In genomic region chr5:145129124-145129523, GRCm38 (mm10) we compare ENCODE assay signal across 14 mouse cellular contexts. TPM values are rescaled to one million over a fixed set of nuclear protein-coding genes. Genes with fewer than 3 reads are reported as not detected.
DNase-seq lines count a peak whose midpoint lies in the region; TF ChIP-seq lines count a peak whose summit lies in the region.
"Had no signal": no experiment of that assay in that cellular context is flagged by ENCODE, and none has a peak within 500 bp of the region (broad histone marks: within the 10 kb centered on the region; RNA-seq: fewer than 3 reads in every experiment).

No protein-coding gene starts in this region.

- 0 out of 2 replicates have a peak, but pooled peaks cover 2% of the 10 kb centered on the region for H3K4me1 ChIP-seq in bone marrow macrophage, adult 2 months (ENCODE audit: control insufficient read depth, insufficient read depth, low read length)
- H3K4me1 ChIP-seq: embryonic facial prominence, embryonic 15.5 days; hindbrain, embryonic 12.5 days; midbrain, embryonic 10.5 days had no signal

- TF ChIP-seq CTCF in bone marrow macrophage, adult 2 months (IDR thresholded peaks at IDR 0.05; ENCODE audit: low read depth, low read length) = no peak

- TF ChIP-seq POLR2A in bone marrow macrophage, adult 2 months (IDR thresholded peaks at IDR 0.05; ENCODE audit: borderline replicate concordance, low read depth, low read length) = no peak

- H3K4me3 ChIP-seq in bone marrow macrophage, adult 2 months (ENCODE audit: insufficient read depth, low read length) = no peak overlapping the region
- H3K4me3 ChIP-seq: embryonic facial prominence, embryonic 15.5 days; hindbrain, embryonic 12.5 days; midbrain, embryonic 10.5 days had no signal

- intact Hi-C loops in left cerebral cortex, postnatal 25 days (cut with DNase I) = no loop called here

- DNase-seq in adrenal gland, adult 2 months = peak; percentile 75
- no peak for DNase-seq in adrenal gland, postnatal 4 days (ENCODE audit: low spot score in 2 of 2)
- peak; percentile 54 for DNase-seq in kidney, postnatal 10 days
- no peak for DNase-seq in kidney, postnatal 14 days
- peak; percentile 70 for DNase-seq in 3T3-L1 (ENCODE audit: low read depth, low spot score)
- DNase-seq in right cerebral cortex, adult 18-20 months = no peak
- DNase-seq in left cerebral cortex, postnatal 25 days (ENCODE audit: low spot score in 2 of 2) = no peak
- DNase-seq: gastrocnemius, postnatal 25 days; kidney, adult 18-20 months; liver had no signal

- 0 out of 2 replicates have a peak overlapping the region, but pooled peaks have one; percentile 8 for H3K27ac ChIP-seq in bone marrow macrophage, adult 2 months (ENCODE audit: insufficient read depth, low read depth, low read length)
- H3K27ac ChIP-seq: embryonic facial prominence, embryonic 15.5 days; hindbrain, embryonic 12.5 days; midbrain, embryonic 10.5 days had no signal

RNA-seq across cellular contexts. Expression of gene Pdap1, which starts 10.9 kb away (rescaled TPM):
- total RNA-seq in adrenal gland, adult 2 months (2021) = 10 to 100 TPM; 86.5 to 87.6 TPM
- polyA plus RNA-seq in adrenal gland, adult 2 months (2012; rRNA removed) = 29.6 and 33.6 TPM in 2 replicates
- total RNA-seq in adrenal gland, postnatal 4 days (2021) = 100 to 1,000 TPM; 106 to 108 TPM
- polyA plus RNA-seq in bone marrow macrophage, adult 2 months (2012; ENCODE audit: insufficient read depth, insufficient read length, missing spikeins) = 72.8 and 76.5 TPM in 2 replicates
- 10 to 100 TPM; 89.7 to 91.5 TPM for total RNA-seq in left cerebral cortex, postnatal 25 days (2021)

RNA-seq across cellular contexts. Expression of gene Bud31, which starts 11.0 kb away (rescaled TPM):
- 100 to 1,000 TPM; 103 to 113 TPM for total RNA-seq in adrenal gland, adult 2 months (2021)
- 26.2 and 27.3 TPM in 2 replicates for polyA plus RNA-seq in adrenal gland, adult 2 months (2012; rRNA removed)
- 100 to 1,000 TPM; 106 to 113 TPM for total RNA-seq in adrenal gland, postnatal 4 days (2021)
- 128 and 135 TPM in 2 replicates for polyA plus RNA-seq in bone marrow macrophage, adult 2 months (2012; ENCODE audit: insufficient read depth, insufficient read length, missing spikeins)
- 10 to 100 TPM; 81.0 to 85.3 TPM for total RNA-seq in left cerebral cortex, postnatal 25 days (2021)

RNA-seq across cellular contexts. Expression of gene Arpc1b, which starts 15.1 kb away (rescaled TPM):
- 100 to 1,000 TPM; 212 to 236 TPM for total RNA-seq in adrenal gland, adult 2 months (2021)
- polyA plus RNA-seq in adrenal gland, adult 2 months (2012; rRNA removed) = 450 and 491 TPM in 2 replicates
- total RNA-seq in adrenal gland, postnatal 4 days (2021) = 100 to 1,000 TPM; 226 to 243 TPM
- polyA plus RNA-seq in bone marrow macrophage, adult 2 months (2012; ENCODE audit: insufficient read depth, insufficient read length, missing spikeins) = 829 and 891 TPM in 2 replicates
- total RNA-seq in left cerebral cortex, postnatal 25 days (2021) = 10 to 100 TPM; 23.0 to 25.1 TPM

RNA-seq across cellular contexts. Expression of gene Ptcd1, which starts 37.8 kb away (rescaled TPM):
- total RNA-seq in adrenal gland, adult 2 months (2021) = 10 to 100 TPM; 24.4 to 25.8 TPM
- polyA plus RNA-seq in adrenal gland, adult 2 months (2012; rRNA removed) = 18.9 and 23.8 TPM in 2 replicates
- 10 to 100 TPM; 29.2 to 32.0 TPM for total RNA-seq in adrenal gland, postnatal 4 days (2021)
- 10.0 and 11.4 TPM in 2 replicates for polyA plus RNA-seq in bone marrow macrophage, adult 2 months (2012; ENCODE audit: insufficient read depth, insufficient read length, missing spikeins)
- 10 to 100 TPM; 18.8 to 19.8 TPM for total RNA-seq in left cerebral cortex, postnatal 25 days (2021)

RNA-seq across cellular contexts. Expression of gene Cpsf4, which starts 37.9 kb away (rescaled TPM):
- total RNA-seq in adrenal gland, adult 2 months (2021) = 10 to 100 TPM; 19.8 to 20.1 TPM
- 15.2 and 16.8 TPM in 2 replicates for polyA plus RNA-seq in adrenal gland, adult 2 months (2012; rRNA removed)
- total RNA-seq in adrenal gland, postnatal 4 days (2021) = 10 to 100 TPM; 28.0 to 29.0 TPM
- 24.9 and 25.7 TPM in 2 replicates for polyA plus RNA-seq in bone marrow macrophage, adult 2 months (2012; ENCODE audit: insufficient read depth, insufficient read length, missing spikeins)
- 10 to 100 TPM; 21.4 to 21.7 TPM for total RNA-seq in left cerebral cortex, postnatal 25 days (2021)

Comparison
In these comparisons a context has a peak if more than half of its experiments do, and no peak if none do; other contexts are left out.
1. DNase-seq: peak in adrenal gland, adult 2 months (single experiment), kidney, postnatal 10 days (single experiment) and 3T3-L1 (single experiment); none in adrenal gland, postnatal 4 days (0 of 2), kidney, postnatal 14 days (single experiment), right cerebral cortex, adult 18-20 months (single experiment) and left cerebral cortex, postnatal 25 days (0 of 2).
2. RNA of gene Arpc1b, which starts 15.1 kb away (total RNA-seq): 226 to 243 TPM in adrenal gland, postnatal 4 days and 212 to 236 TPM in adrenal gland, adult 2 months; 23.0 to 25.1 TPM in left cerebral cortex, postnatal 25 days; every median in the first group is over 4 times any median in the second.